Mouse (Mus musculus) G1E (cell line): Measurements from ENCODE around the gene Ntm.

Experiments used
- CTCF ChIP-seq: IDR thresholded peaks from 2 replicates; pipeline ENCODE4 v1.5.1; 2012; ENCODE audit warnings: low read depth, low read length, inconsistent platforms, mixed read lengths
- TAL1 ChIP-seq: conservative IDR thresholded peaks from 2 replicates; pipeline ENCODE4 v1.6.1; 2012; ENCODE audit warnings: low read depth, low read length, inconsistent platforms, mixed read lengths

- TF ChIP-seq TAL1 (no peak), CTCF (no peak)
These were observed 443.8 kb downstream of the Ntm start for GRCm38 (mm10) chr9:29519181-29519580.
